ENCODE assay signal across 9 mouse cellular contexts in genomic region chr15:80015211-80015952, GRCm38 (mm10). TPM values are rescaled to one million over a fixed set of nuclear protein-coding genes. Genes with fewer than 3 reads are reported as not detected.
A peak's percentile ranks its signal among the peaks of the same experiment; 100 is the strongest.
DNase-seq lines count a peak whose midpoint lies in the region; ATAC-seq and TF ChIP-seq lines count a peak whose summit lies in the region.
"Had no signal": no experiment of that assay in that cellular context is flagged by ENCODE, and none has a peak within 500 bp of the region (broad histone marks: within the 10 kb centered on the region; RNA-seq: fewer than 3 reads in every experiment).

No protein-coding gene starts in this region.

- no peak for TF ChIP-seq CTCF in cortical plate, adult 2 months (IDR thresholded peaks at IDR 0.05; ENCODE audit: extremely low read depth, insufficient read depth, low read length)

- TF ChIP-seq POLR2A in cortical plate, adult 2 months (IDR thresholded peaks at IDR 0.05; ENCODE audit: extremely low read depth, insufficient read depth, low read length) = 0 out of 2 replicates have a peak, but pooled peaks have one; percentile 30

- DNase-seq in hindbrain, embryonic 10.5 days (ENCODE audit: low spot score) = no peak
- no peak for DNase-seq in midbrain, embryonic 14.5 days
- DNase-seq in thymus, adult 18-20 months = no peak
- no peak for DNase-seq in urinary bladder, postnatal 14 days (ENCODE audit: low spot score)
- DNase-seq in thymus, postnatal 14 days = no peak

- H3K36me3 ChIP-seq in hindbrain, embryonic 10.5 days = no peaks in the 10 kb centered on the region
- no peaks in the 10 kb centered on the region for H3K36me3 ChIP-seq in hindbrain, embryonic 12.5 days
- H3K36me3 ChIP-seq in hindbrain, embryonic 15.5 days = no peaks in the 10 kb centered on the region
- no peaks in the 10 kb centered on the region for H3K36me3 ChIP-seq in midbrain, embryonic 14.5 days (ENCODE audit: control insufficient read depth, insufficient read depth, low read length)

- H3K27ac ChIP-seq in hindbrain, embryonic 10.5 days = no peak overlapping the region
- H3K27ac ChIP-seq in hindbrain, embryonic 12.5 days = no peak overlapping the region
- peak overlapping the region; percentile 98 for H3K27ac ChIP-seq in cortical plate, adult 2 months (ENCODE audit: insufficient read depth, low read length)
- H3K27ac ChIP-seq in hindbrain, embryonic 15.5 days (replicated peaks) = peak overlapping the region; percentile 80; the same call in 1 of the 2 replicates
- H3K27ac ChIP-seq in midbrain, embryonic 14.5 days (replicated peaks; ENCODE audit: low read depth, low read length) = no peak overlapping the region

- H3K4me1 ChIP-seq in hindbrain, embryonic 10.5 days (replicated peaks) = peaks cover 44% of the 10 kb centered on the region
- peaks cover 31% of the 10 kb centered on the region for H3K4me1 ChIP-seq in hindbrain, embryonic 12.5 days
- H3K4me1 ChIP-seq in cortical plate, adult 2 months (ENCODE audit: control insufficient read depth, insufficient read depth, low read length) = peaks cover 3% of the 10 kb centered on the region; the same call in 1 of the 2 replicates
- H3K4me1 ChIP-seq in hindbrain, embryonic 15.5 days (replicated peaks) = peaks cover 37% of the 10 kb centered on the region
- H3K4me1 ChIP-seq in midbrain, embryonic 14.5 days (ENCODE audit: control insufficient read depth, insufficient read depth, low read length) = peaks cover 18% of the 10 kb centered on the region

- H3K4me3 ChIP-seq in hindbrain, embryonic 10.5 days = peak overlapping the region; percentile 69; the same call in 1 of the 2 replicates
- H3K4me3 ChIP-seq in hindbrain, embryonic 12.5 days = no peak overlapping the region
- H3K4me3 ChIP-seq in cortical plate, adult 2 months (ENCODE audit: insufficient read depth, low read length) = peak overlapping the region; percentile 98
- peak overlapping the region; percentile 62 for H3K4me3 ChIP-seq in hindbrain, embryonic 15.5 days
- H3K4me3 ChIP-seq in midbrain, embryonic 14.5 days (replicated peaks; ENCODE audit: low read depth, low read length) = no peak overlapping the region

- H3K9me3 ChIP-seq in hindbrain, embryonic 10.5 days = no peaks in the 10 kb centered on the region
- H3K9me3 ChIP-seq in hindbrain, embryonic 12.5 days (replicated peaks) = no peaks in the 10 kb centered on the region
- H3K9me3 ChIP-seq in hindbrain, embryonic 15.5 days = no peaks in the 10 kb centered on the region
- H3K9me3 ChIP-seq in midbrain, embryonic 14.5 days (ENCODE audit: control insufficient read depth, low read length) = no peaks in the 10 kb centered on the region

- no peak for ATAC-seq in hindbrain, embryonic 12.5 days (ENCODE audit: low FRiP score)
- no peak for ATAC-seq in hindbrain, embryonic 15.5 days (ENCODE audit: low FRiP score, low read depth)
- ATAC-seq in midbrain, embryonic 14.5 days (ENCODE audit: low FRiP score, low TSS enrichment) = no peak
- ATAC-seq: Patski had no signal

- H3K27me3 ChIP-seq in hindbrain, embryonic 10.5 days (ENCODE audit: insufficient read depth, poor library complexity, severe bottlenecking) = peaks cover 88% of the 10 kb centered on the region
- H3K27me3 ChIP-seq in hindbrain, embryonic 12.5 days = peaks cover 71% of the 10 kb centered on the region
- H3K27me3 ChIP-seq in hindbrain, embryonic 15.5 days = peaks cover 24% of the 10 kb centered on the region
- H3K27me3 ChIP-seq in midbrain, embryonic 14.5 days (ENCODE audit: control insufficient read depth, insufficient read depth, low read length) = peaks cover 54% of the 10 kb centered on the region
- H3K27me3 ChIP-seq: Patski had no signal

- H3K9ac ChIP-seq in hindbrain, embryonic 12.5 days = no peak overlapping the region
- H3K9ac ChIP-seq in hindbrain, embryonic 15.5 days = peak overlapping the region; percentile 77
- H3K9ac ChIP-seq in midbrain, embryonic 14.5 days (replicated peaks; ENCODE audit: low read length) = peak overlapping the region; percentile 72; the same call in 1 of the 2 replicates

- WGBS in hindbrain, embryonic 10.5 days = 59% methylated on average over 7 of the region's 7 CpGs
- WGBS in hindbrain, embryonic 12.5 days = 59% methylated on average over 7 of the region's 7 CpGs
- whole genome bisulfite sequencing in hindbrain, embryonic 15.5 days = 64% methylated on average over 7 of the region's 7 CpGs
- 55% methylated on average over 7 of the region's 7 CpGs for WGBS in midbrain, embryonic 14.5 days

- no peak overlapping the region for H3K4me2 ChIP-seq in hindbrain, embryonic 12.5 days (replicated peaks)
- peak overlapping the region; percentile 95 for H3K4me2 ChIP-seq in hindbrain, embryonic 15.5 days
- H3K4me2 ChIP-seq in midbrain, embryonic 14.5 days (ENCODE audit: low read length) = peak overlapping the region; percentile 90; the same call in 1 of the 2 replicates

RNA-seq across cellular contexts. Expression of gene Pdgfb, which starts 0.6 kb away (rescaled TPM):
- 1.6 and 1.8 TPM in 2 replicates for polyA plus RNA-seq in hindbrain, embryonic 10.5 days (2016; fragmentation: Nextera tagmentation; extraction: Ambion mirVana)
- 2.5 and 3.2 TPM in 2 replicates for polyA plus RNA-seq in hindbrain, embryonic 12.5 days (2016; fragmentation: Nextera tagmentation; extraction: Ambion mirVana)
- 32.2 and 34.5 TPM in 2 replicates for polyA plus RNA-seq in cortical plate, adult 2 months (2012; rRNA removed)
- polyA plus RNA-seq in hindbrain, embryonic 15.5 days (2015; fragmentation: Nextera tagmentation; extraction: Ambion mirVana) = 5.7 and 5.8 TPM in 2 replicates
- 4.7 and 5.1 TPM in 2 replicates for polyA plus RNA-seq in midbrain, embryonic 14.5 days (2014; fragmentation: Nextera tagmentation; extraction: Ambion mirVana)

RNA-seq across cellular contexts. Expression of gene Cbx7, which starts 44.5 kb away (rescaled TPM):
- polyA plus RNA-seq in hindbrain, embryonic 10.5 days (2016; fragmentation: Nextera tagmentation; extraction: Ambion mirVana) = 2.4 and 2.9 TPM in 2 replicates
- polyA plus RNA-seq in hindbrain, embryonic 12.5 days (2016; fragmentation: Nextera tagmentation; extraction: Ambion mirVana) = 3.1 and 4.2 TPM in 2 replicates
- 58.4 and 62.6 TPM in 2 replicates for polyA plus RNA-seq in cortical plate, adult 2 months (2012; rRNA removed)
- 4.5 and 4.7 TPM in 2 replicates for polyA plus RNA-seq in hindbrain, embryonic 15.5 days (2015; fragmentation: Nextera tagmentation; extraction: Ambion mirVana)
- 4.4 TPM in 2 replicates for polyA plus RNA-seq in midbrain, embryonic 14.5 days (2014; fragmentation: Nextera tagmentation; extraction: Ambion mirVana)

Comparison
In these comparisons a context has a peak if more than half of its experiments do, and no peak if none do; other contexts are left out.
1. H3K27ac ChIP-seq: peak in cortical plate, adult 2 months (single experiment) and hindbrain, embryonic 15.5 days (single experiment); none in hindbrain, embryonic 10.5 days (single experiment), hindbrain, embryonic 12.5 days (single experiment) and midbrain, embryonic 14.5 days (single experiment).
2. H3K4me3 ChIP-seq: peak in hindbrain, embryonic 10.5 days (single experiment), cortical plate, adult 2 months (single experiment) and hindbrain, embryonic 15.5 days (single experiment); none in hindbrain, embryonic 12.5 days (single experiment) and midbrain, embryonic 14.5 days (single experiment).
3. RNA of gene Cbx7, which starts 44.5 kb away (polyA plus RNA-seq): 58.4 to 62.6 TPM in cortical plate, adult 2 months; 4.5 to 4.7 TPM in hindbrain, embryonic 15.5 days, 4.4 TPM in midbrain, embryonic 14.5 days, 3.1 to 4.2 TPM in hindbrain, embryonic 12.5 days and 2.4 to 2.9 TPM in hindbrain, embryonic 10.5 days; every median in the first group is over 10 times any median in the second.